Comparison of ENCODE assay signal across 17 mouse cellular contexts in genomic region chr8:116083156-116083555, GRCm38 (mm10).
"Had no signal": no experiment of that assay in that cellular context is flagged by ENCODE, and none has a peak within 500 bp of the region (broad histone marks: within the 10 kb centered on the region; RNA-seq: fewer than 3 reads in every experiment).

No protein-coding gene starts in this region.

- H3K4me1 ChIP-seq: midbrain, embryonic 10.5 days; midbrain, embryonic 12.5 days; neural tube, embryonic 13.5 days; neural tube, embryonic 15.5 days had no signal

- H3K27ac ChIP-seq: midbrain, embryonic 10.5 days; midbrain, embryonic 12.5 days; neural tube, embryonic 13.5 days; neural tube, embryonic 15.5 days; stomach, embryonic 15.5 days; stomach, postnatal 0 days had no signal

- DNase-seq: lung, adult 18-20 months; lung, embryonic 14.5 days; lung, postnatal 10 days; lung, postnatal 4 days; midbrain, embryonic 14.5 days; right cerebral cortex, postnatal 25 days; right cerebral cortex, postnatal 4 days; thymus, adult 2 months; thymus, postnatal 25 days; thymus, postnatal 4 days had no signal

- H3K4me3 ChIP-seq: midbrain, embryonic 10.5 days; midbrain, embryonic 12.5 days; myocyte; neural tube, embryonic 13.5 days; neural tube, embryonic 15.5 days; stomach, embryonic 15.5 days had no signal
